Mouse (Mus musculus): ENCODE results near the gene Rnf126. TPM values are rescaled to one million over a fixed set of nuclear protein-coding genes. Genes with fewer than 3 reads are reported as not detected.

Gene Rnf126
- polyA plus RNA-seq, 1 experiment from 2014 or later = 62.5 TPM

- Histone ChIP-seq H3K9ac (ENCODE audit: low read length) (no peak overlapping the region), H3K4me1 (ENCODE audit: control insufficient read depth in 2 of 2, insufficient read depth in 2 of 2, low read length in 2 of 2) (peaks cover 4 to 20% of the 10 kb centered on the region in 2 experiments; a peak in 3 of 4 replicates), H3K27me3 (ENCODE audit: control insufficient read depth, insufficient read depth, low read length) (peaks cover 53% of the 10 kb centered on the region), H3K36me3 (ENCODE audit: control insufficient read depth, insufficient read depth, low read length) (peaks cover 22% of the 10 kb centered on the region), H3K4me3 (ENCODE audit: control insufficient read depth in 1 of 2, insufficient read depth in 1 of 2, low read depth in 1 of 2, low read length in 2 of 2) (no peak overlapping the region), H3K27ac (replicated peaks in 1 of 2; ENCODE audit: control insufficient read depth in 1 of 2, insufficient read depth in 1 of 2, low read depth in 2 of 2, low read length in 2 of 2) (no peak overlapping the region), H3K9me3 (ENCODE audit: control insufficient read depth, low read length) (no peaks in the 10 kb centered on the region), H3K4me2 (ENCODE audit: low read length) (no peak overlapping the region)
- ATAC-seq (ENCODE audit: insufficient number of reproducible peaks, insufficient read depth, low FRiP score, low read depth) = no peak
- 71% methylated on average over 4 of the region's 4 CpGs for whole genome bisulfite sequencing
Observed at GRCm38 (mm10) chr10:79714996-79715395, 51.8 kb downstream of the Rnf126 start.

GRCm38 (mm10) chr10:79713163-79713562 lies 53.6 kb downstream of the Rnf126 start:
- no peak overlapping the region for H3K4me2 ChIP-seq (ENCODE audit: low read length)
- ATAC-seq (ENCODE audit: insufficient number of reproducible peaks, insufficient read depth, low FRiP score, low read depth) = no peak
- H3K4me3 ChIP-seq (ENCODE audit: control insufficient read depth in 1 of 2, insufficient read depth in 1 of 2, low read depth in 1 of 2, low read length in 2 of 2) = no peak overlapping the region
- H3K9me3 ChIP-seq (ENCODE audit: control insufficient read depth, low read length) = no peaks in the 10 kb centered on the region
- peaks cover 41% of the 10 kb centered on the region for H3K36me3 ChIP-seq (ENCODE audit: control insufficient read depth, insufficient read depth, low read length)
- H3K27ac ChIP-seq (replicated peaks in 1 of 2; ENCODE audit: control insufficient read depth in 1 of 2, insufficient read depth in 1 of 2, low read depth in 2 of 2, low read length in 2 of 2) = no peak overlapping the region
- WGBS = 25% methylated on average over 1 of the region's 1 CpGs
- H3K9ac ChIP-seq (ENCODE audit: low read length) = no peak overlapping the region
- peaks cover 15 to 38% of the 10 kb centered on the region in 2 experiments for H3K4me1 ChIP-seq (ENCODE audit: control insufficient read depth in 2 of 2, insufficient read depth in 2 of 2, low read length in 2 of 2)
- peaks cover 38% of the 10 kb centered on the region for H3K27me3 ChIP-seq (ENCODE audit: control insufficient read depth, insufficient read depth, low read length)

GRCm38 (mm10) chr10:79712499-79713126 lies 54.1 kb downstream of the Rnf126 start:
- Histone ChIP-seq H3K27ac (replicated peaks in 1 of 2; ENCODE audit: control insufficient read depth in 1 of 2, insufficient read depth in 1 of 2, low read depth in 2 of 2, low read length in 2 of 2) (no peak overlapping the region), H3K27me3 (ENCODE audit: control insufficient read depth, insufficient read depth, low read length) (peaks cover 34% of the 10 kb centered on the region), H3K4me1 (ENCODE audit: control insufficient read depth in 2 of 2, insufficient read depth in 2 of 2, low read length in 2 of 2) (peaks cover 15 to 42% of the 10 kb centered on the region in 2 experiments), H3K4me2 (ENCODE audit: low read length) (no peak overlapping the region), H3K9ac (ENCODE audit: low read length) (no peak overlapping the region), H3K9me3 (ENCODE audit: control insufficient read depth, low read length) (no peaks in the 10 kb centered on the region), H3K4me3 (ENCODE audit: control insufficient read depth in 1 of 2, insufficient read depth in 1 of 2, low read depth in 1 of 2, low read length in 2 of 2) (no peak overlapping the region), H3K36me3 (ENCODE audit: control insufficient read depth, insufficient read depth, low read length) (peaks cover 46% of the 10 kb centered on the region)
- WGBS = 8% methylated on average over 6 of the region's 6 CpGs
- no peak for ATAC-seq (ENCODE audit: insufficient number of reproducible peaks, insufficient read depth, low FRiP score, low read depth)

- Histone ChIP-seq H3K9me3 (ENCODE audit: control insufficient read depth, low read length) (no peaks in the 10 kb centered on the region), H3K4me1 (ENCODE audit: control insufficient read depth in 2 of 2, insufficient read depth in 2 of 2, low read length in 2 of 2) (peaks cover 21 to 42% of the 10 kb centered on the region in 2 experiments), H3K9ac (ENCODE audit: low read length) (no peak overlapping the region), H3K27me3 (ENCODE audit: control insufficient read depth, insufficient read depth, low read length) (peaks cover 28% of the 10 kb centered on the region), H3K36me3 (ENCODE audit: control insufficient read depth, insufficient read depth, low read length) (peaks cover 52% of the 10 kb centered on the region), H3K27ac (replicated peaks in 1 of 2; ENCODE audit: control insufficient read depth in 1 of 2, insufficient read depth in 1 of 2, low read depth in 2 of 2, low read length in 2 of 2) (no peak overlapping the region), H3K4me3 (ENCODE audit: control insufficient read depth in 1 of 2, insufficient read depth in 1 of 2, low read depth in 1 of 2, low read length in 2 of 2) (no peak overlapping the region), H3K4me2 (ENCODE audit: low read length) (no peak overlapping the region)
- 71% methylated on average over 1 of the region's 1 CpGs for WGBS
- ATAC-seq (ENCODE audit: insufficient number of reproducible peaks, insufficient read depth, low FRiP score, low read depth) = no peak
Observed at GRCm38 (mm10) chr10:79712029-79712428, 54.7 kb downstream of the Rnf126 start.

DNA sequence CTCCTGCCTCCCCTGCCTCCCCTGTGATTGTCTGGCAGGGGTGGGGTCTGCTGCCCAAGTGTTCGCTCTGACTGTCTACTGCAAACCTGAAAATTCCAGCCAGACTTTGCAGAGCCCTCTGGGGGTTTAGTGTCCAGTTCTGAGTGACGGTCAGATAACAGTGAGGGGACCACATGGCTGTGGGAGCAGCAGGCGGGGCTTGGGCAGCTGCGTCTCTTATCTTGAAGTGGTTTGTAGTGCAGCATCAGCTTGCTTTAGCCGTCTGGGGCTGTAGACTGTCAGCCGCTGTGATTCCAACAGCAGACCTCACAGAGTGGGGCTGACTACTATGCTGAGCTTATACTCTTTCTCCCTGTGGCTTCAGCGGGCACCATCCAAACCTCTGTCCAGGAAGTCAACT lies 57.4 kb downstream of the Rnf126 start:
- 0 out of 2 replicates have a peak, but pooled peaks cover under 1% of the 10 kb centered on the region for H3K27me3 ChIP-seq (ENCODE audit: control insufficient read depth, insufficient read depth, low read length)
- H3K4me2 ChIP-seq (ENCODE audit: low read length) = peak overlapping the region; percentile 44
- no peak for ATAC-seq (ENCODE audit: insufficient number of reproducible peaks, insufficient read depth, low FRiP score, low read depth)
- peak overlapping the region; percentile 43 for H3K9ac ChIP-seq (ENCODE audit: low read length)
- H3K36me3 ChIP-seq (ENCODE audit: control insufficient read depth, insufficient read depth, low read length) = peaks cover 62% of the 10 kb centered on the region
- H3K9me3 ChIP-seq (ENCODE audit: control insufficient read depth, low read length) = no peaks in the 10 kb centered on the region
- 0 out of 4 replicates have a peak overlapping the region, but pooled peaks have one; percentile 0 to 1 for H3K4me3 ChIP-seq (ENCODE audit: control insufficient read depth in 1 of 2, insufficient read depth in 1 of 2, low read depth in 1 of 2, low read length in 2 of 2)
- H3K4me1 ChIP-seq (ENCODE audit: control insufficient read depth in 2 of 2, insufficient read depth in 2 of 2, low read length in 2 of 2) = peaks cover 39 to 54% of the 10 kb centered on the region in 2 experiments
- 17% methylated on average over 7 of the region's 7 CpGs for WGBS
- peak overlapping the region; percentile 39 to 57 for H3K27ac ChIP-seq (replicated peaks in 1 of 2; ENCODE audit: control insufficient read depth in 1 of 2, insufficient read depth in 1 of 2, low read depth in 2 of 2, low read length in 2 of 2)

DNA sequence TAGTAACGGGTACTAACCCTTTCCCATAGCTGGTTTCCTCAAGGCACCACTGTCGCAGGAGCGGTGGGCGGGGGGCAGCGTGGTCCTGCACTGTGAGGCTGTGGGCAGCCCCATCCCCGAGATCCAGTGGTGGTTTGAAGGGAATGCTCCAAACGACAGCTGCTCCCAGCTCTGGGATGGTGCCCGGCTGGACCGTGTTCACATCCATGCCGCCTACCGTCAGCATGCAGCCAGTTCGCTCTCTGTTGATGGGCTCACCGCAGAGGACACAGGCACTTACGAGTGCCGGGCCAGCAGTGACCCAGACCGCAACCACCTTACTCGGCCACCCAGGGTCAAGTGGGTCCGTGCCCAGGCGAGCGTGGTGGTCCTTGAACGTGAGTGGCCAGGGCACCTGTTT lies 58.1 kb downstream of the Rnf126 start:
- no peak for ATAC-seq (ENCODE audit: insufficient number of reproducible peaks, insufficient read depth, low FRiP score, low read depth)
- H3K4me1 ChIP-seq (ENCODE audit: control insufficient read depth in 2 of 2, insufficient read depth in 2 of 2, low read length in 2 of 2) = peaks cover 39 to 54% of the 10 kb centered on the region in 2 experiments
- peak overlapping the region; percentile 44 for H3K4me2 ChIP-seq (ENCODE audit: low read length)
- WGBS = 70% methylated on average over 21 of the region's 21 CpGs
- H3K9ac ChIP-seq (ENCODE audit: low read length) = peak overlapping the region; percentile 14; the same call in 1 of the 2 replicates
- H3K4me3 ChIP-seq (ENCODE audit: control insufficient read depth in 1 of 2, insufficient read depth in 1 of 2, low read depth in 1 of 2, low read length in 2 of 2) = peak overlapping the region in 1 of 2 experiments; percentile 0; a peak in 1 of 4 replicates
- peaks cover 62% of the 10 kb centered on the region for H3K36me3 ChIP-seq (ENCODE audit: control insufficient read depth, insufficient read depth, low read length)
- no peaks in the 10 kb centered on the region for H3K9me3 ChIP-seq (ENCODE audit: control insufficient read depth, low read length)
- H3K27ac ChIP-seq (replicated peaks in 1 of 2; ENCODE audit: control insufficient read depth in 1 of 2, insufficient read depth in 1 of 2, low read depth in 2 of 2, low read length in 2 of 2) = peak overlapping the region; percentile 39 to 50; a peak in 3 of 4 replicates
- H3K27me3 ChIP-seq (ENCODE audit: control insufficient read depth, insufficient read depth, low read length) = no peaks in the 10 kb centered on the region

Data from heart, embryonic 14.5 days (tissue).